Mouse (Mus musculus): ENCODE measurements at regions not wholly inside any gene's neighbourhood (a gene's known extent, or its start where the extent isn't known, plus 50 kb on each side); places are given as distances from the start of the nearest gene placed in this dataset.

GRCm38 (mm10) chr1:75877209-75877608 lies 331.1 kb downstream of the Slc4a3 start:
- TF ChIP-seq CTCF (IDR thresholded peaks at IDR 0.05; ENCODE audit: extremely low read depth, insufficient read depth, low read length) = no peak
- TF ChIP-seq POLR2A (IDR thresholded peaks at IDR 0.05; ENCODE audit: extremely low read depth, insufficient read depth, low read length) = no peak
